Mouse (Mus musculus) retina, adult 2 months (tissue): ENCODE measurements at regions not wholly inside any gene's neighbourhood (a gene's known extent, or its start where the extent isn't known, plus 50 kb on each side); places are given as distances from the start of the nearest gene placed in this dataset.
A peak's percentile ranks its signal among the peaks of the same experiment; 100 is the strongest.

Source experiments
- DNase-seq: peaks from one replicate; pipeline ENCODE4 v3.0.0-alpha.2; 2012; ENCODE audit warnings: low read depth, low spot score

- DNase-seq, result no peak
These were observed 72.6 kb downstream of the Icos start for GRCm38 (mm10) chr1:61050346-61050745.

DNA sequence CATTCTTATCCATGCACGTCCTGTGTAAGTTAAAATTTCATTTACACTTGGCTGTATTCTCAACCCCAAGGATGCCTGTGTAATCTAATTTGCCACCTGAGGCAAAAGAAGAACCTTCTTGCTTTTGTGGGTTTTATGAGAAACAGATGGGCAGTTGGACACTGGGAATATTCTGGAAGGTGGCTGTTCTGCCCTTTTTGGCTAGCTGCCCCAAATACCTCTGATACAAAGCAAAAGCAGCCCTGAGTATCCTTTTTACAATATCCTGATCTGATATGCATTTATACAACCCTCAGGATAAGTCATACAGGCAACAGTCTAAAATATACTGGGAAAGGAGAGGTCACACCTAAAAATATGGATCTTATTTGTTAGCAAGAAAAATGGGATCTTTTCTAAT, 75.9 kb downstream of the Icos start:
- no peak for DNase-seq

- DNase-seq, result no peak
These were observed 76.7 kb downstream of the Icos start for GRCm38 (mm10) chr1:61054391-61054790.

DNA sequence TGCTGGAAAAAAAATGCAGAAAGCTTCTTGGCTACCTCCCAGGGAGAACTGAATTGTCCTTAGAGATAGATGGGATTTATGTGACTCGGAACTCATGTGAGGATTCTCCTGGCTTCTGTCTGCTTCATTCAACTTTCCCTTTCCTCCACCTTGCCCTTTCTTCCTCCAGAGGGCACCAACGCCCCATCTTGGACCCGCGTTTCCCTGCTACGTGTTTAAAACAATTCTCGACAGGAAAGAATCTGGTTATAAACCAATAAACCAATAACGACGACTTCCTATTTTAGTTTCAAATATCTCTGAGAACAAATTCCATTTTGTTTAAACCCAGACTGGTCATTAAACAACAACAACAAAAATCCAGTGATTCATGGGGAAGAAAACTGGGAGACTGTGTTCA, 77.4 kb downstream of the Icos start:
- peak; percentile 13 for DNase-seq

GRCm38 (mm10) chr1:61059910-61060536, 82.3 kb downstream of the Icos start:
- no peak for DNase-seq

DNA sequence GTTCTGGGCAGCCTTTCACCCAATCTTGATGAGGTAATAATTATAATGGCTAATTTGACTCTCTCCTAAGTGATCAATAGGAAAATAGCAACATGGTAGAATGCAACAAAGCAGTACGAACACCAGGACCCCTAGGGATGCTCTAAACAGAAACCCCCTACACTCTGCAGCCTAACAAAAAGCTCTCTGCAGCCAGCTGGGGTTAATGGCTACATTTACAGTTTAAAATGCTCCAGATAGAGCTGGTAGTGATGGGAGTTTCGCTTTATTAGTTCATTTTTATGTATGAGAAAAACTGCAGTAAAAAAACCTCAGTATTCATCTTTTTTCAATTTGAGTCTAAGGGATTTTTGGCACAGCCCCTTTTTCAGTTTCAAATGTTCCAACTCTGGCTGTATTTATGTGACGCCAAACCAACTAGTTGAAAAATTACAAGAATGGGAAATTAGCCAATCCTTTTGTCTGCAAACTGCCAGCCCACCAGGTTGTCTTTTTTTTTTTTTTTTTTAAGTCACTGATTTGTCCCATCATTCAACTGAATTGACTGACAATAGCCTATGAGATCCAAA, 84.2 kb downstream of the Icos start:
- no peak for DNase-seq

- DNase-seq, result no peak
These were observed 90.4 kb downstream of the Icos start for GRCm38 (mm10) chr1:61068112-61068511.

DNA sequence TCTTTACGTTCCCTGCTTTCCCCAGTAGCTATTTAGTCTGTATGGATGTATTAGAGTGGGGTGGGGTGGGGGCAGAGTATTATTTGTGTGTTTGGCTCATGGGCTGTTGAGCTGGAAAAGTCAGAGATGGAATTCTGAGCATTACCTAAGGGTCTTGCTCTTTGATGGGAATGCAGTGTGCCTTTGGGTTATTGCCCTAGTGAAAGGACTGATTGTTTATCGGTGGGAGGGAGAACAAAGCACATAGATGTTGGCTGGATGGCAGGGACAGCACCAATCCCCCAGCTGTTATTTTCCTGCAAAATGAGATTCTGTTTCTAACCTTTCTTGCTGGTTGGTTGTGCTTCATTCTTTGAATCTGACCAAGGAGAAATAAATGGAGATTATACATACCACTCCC, 96.4 kb downstream of the Icos start:
- no peak for DNase-seq

- no peak for DNase-seq
These were observed 97.6 kb downstream of the Icos start for GRCm38 (mm10) chr1:61075335-61075734.

- DNase-seq, result no peak
These were observed 107.0 kb downstream of the Icos start for GRCm38 (mm10) chr1:61084732-61085131.

- no peak for DNase-seq
These were observed 109.1 kb downstream of the Icos start for GRCm38 (mm10) chr1:61086811-61087210.

GRCm38 (mm10) chr1:61090801-61091200, 113.1 kb downstream of the Icos start:
- DNase-seq, result no peak

- DNase-seq, result no peak
These were observed 117.9 kb downstream of the Icos start for GRCm38 (mm10) chr1:61095481-61096165.

GRCm38 (mm10) chr1:61099341-61099740, 121.6 kb downstream of the Icos start:
- no peak for DNase-seq

DNA sequence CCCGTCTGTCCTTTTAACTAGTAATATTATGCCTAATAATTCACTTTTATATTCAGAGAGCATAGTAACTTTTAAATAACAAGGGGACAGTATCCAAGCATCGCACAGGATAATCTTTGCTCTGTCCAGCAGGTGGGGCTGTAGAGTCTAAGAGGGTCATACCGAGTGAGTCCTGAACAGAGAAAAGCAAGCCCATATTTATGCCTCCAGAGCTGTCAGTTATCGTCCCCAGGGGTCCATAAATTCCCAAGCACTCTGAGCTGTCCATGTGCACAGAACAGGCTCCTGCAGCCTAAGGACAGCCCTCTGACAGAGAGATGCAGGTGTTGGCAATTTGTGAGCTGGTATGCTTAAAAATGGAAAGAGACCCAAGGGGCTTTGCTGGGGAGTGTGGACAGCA, 124.0 kb downstream of the Icos start:
- DNase-seq, result no peak

DNA sequence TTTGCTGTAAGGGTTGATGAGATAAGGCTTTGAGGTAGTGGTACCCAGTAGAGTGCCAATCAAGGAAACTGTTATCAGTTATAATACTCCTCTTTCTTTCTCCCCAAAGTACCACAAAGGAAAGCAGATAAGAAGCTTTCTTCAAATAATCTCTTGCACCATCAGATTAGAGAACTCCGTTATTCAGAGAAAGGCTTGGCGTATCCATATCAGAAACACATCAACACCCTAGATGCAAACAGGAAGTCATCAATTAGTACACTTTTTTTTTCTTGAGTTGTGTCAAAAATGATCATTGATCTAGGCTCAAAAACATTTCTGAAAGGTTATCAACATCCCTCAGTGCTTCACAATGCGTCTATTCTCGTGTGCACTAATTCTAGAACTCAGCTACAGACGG, 124.6 kb downstream of the Icos start:
- DNase-seq, result no peak

DNA sequence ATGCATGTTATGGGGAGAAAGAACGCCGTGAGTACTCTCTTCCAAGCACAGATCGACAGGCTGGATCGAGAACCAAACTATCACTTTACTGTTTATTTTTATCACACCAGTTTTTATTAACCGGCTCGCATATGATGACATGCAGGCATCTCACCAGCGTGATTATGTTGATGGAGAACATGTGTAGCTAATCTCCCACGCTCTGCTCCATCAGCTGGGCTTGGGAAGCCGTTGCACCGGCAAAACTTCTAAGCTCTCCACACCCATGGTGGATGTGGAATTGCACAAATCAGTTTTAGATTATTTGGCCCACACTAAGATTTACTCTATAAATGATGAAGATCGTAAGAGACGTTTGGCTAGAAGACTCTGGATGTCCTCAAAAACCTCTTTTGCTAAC, 125.9 kb downstream of the Icos start:
- no peak for DNase-seq

GRCm38 (mm10) chr1:61111731-61112309, 134.1 kb downstream of the Icos start:
- no peak for DNase-seq

DNA sequence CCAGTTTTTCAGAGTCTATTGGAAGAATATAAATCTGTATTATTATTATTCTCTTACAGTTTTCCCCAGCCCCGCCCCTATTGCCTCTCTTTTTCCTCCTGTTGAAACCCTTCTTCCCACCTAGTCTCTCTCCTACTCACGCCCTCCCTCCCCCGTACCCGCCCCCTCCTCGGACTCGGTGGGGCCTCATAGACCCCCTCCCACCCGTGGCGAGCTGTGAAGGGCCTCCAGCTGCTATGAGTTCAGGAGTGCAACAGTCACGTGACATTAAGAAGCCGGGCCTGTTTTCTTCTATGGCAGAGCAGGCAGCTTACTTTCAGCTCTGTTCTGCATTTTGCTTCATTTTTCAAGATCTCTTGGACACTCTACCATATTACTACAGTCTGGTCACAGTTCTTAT, 139.8 kb downstream of the Icos start:
- no peak for DNase-seq

- DNase-seq, result no peak
These were observed 140.3 kb downstream of the Icos start for GRCm38 (mm10) chr1:61118071-61118470.

- DNase-seq, result no peak
These were observed 143.8 kb downstream of the Icos start for GRCm38 (mm10) chr1:61121480-61121879.

DNA sequence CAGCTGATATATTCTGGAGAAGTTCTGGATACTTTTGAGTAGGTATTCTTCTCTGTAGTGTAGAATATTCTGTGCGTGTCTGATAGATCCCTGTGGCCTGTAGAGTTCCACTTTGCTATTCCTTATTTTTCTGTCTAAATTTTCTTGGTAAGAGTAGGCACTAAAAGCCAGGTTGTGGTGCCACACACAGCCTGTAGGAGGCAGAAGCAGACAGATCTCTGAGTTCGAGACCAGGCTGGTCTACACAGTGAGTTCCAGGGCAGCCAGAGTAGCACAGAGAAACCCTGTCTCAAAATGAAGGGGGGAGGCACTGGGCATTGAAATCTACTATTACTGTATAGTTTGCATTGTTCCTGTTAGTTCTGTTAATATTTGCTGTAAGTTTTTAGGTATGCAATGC, 147.4 kb downstream of the Icos start:
- no peak for DNase-seq
